In genomic region chr11:106083708-106084701, GRCm38 (mm10) we compare ENCODE assay signal across 8 mouse cellular contexts. TPM values are rescaled to one million over a fixed set of nuclear protein-coding genes. Genes with fewer than 3 reads are reported as not detected.
DNase-seq lines count a peak whose midpoint lies in the region; ATAC-seq and TF ChIP-seq lines count a peak whose summit lies in the region.

Map3k3 (plus strand) TSS chr11:106084613.

- H3K4me1 ChIP-seq in hindbrain, postnatal 0 days (ENCODE audit: insufficient read depth, low read length), result peaks cover 8% of the 10 kb centered on the region; the same call in 1 of the 2 replicates

- 1% methylated on average over 69 of the region's 69 CpGs for WGBS in hindbrain, postnatal 0 days

- intact Hi-C loops in gastrocnemius, adult 2 months (cut with DNase I), result no loop called here
- intact Hi-C loops in left cerebral cortex, adult 2 months (cut with DNase I), result loop anchor here (2.0 kb wide), 1 partner anchor 77 kb away; the partner anchor contains the start of genes Gm10840 and Limd2

- peak; percentile 54 for TF ChIP-seq CTCF in gastrocnemius, adult 2 months (IDR thresholded peaks at IDR 0.05)
- TF ChIP-seq CTCF in hindbrain, postnatal 0 days (IDR thresholded peaks at IDR 0.05; ENCODE audit: low read depth), result peak; percentile 76
- peak; percentile 53 for TF ChIP-seq CTCF in left cerebral cortex, adult 2 months (IDR thresholded peaks at IDR 0.05)

- peak within 1 kb of the TSS; percentile 97 for H3K27ac ChIP-seq in gastrocnemius, adult 2 months
- peak within 1 kb of the TSS; percentile 97 for H3K27ac ChIP-seq in hindbrain, postnatal 0 days
- peak within 1 kb of the TSS; percentile 95 for H3K27ac ChIP-seq in left cerebral cortex, adult 2 months

- peak within 1 kb of the TSS; percentile 80 for H3K4me3 ChIP-seq in gastrocnemius, adult 2 months
- H3K4me3 ChIP-seq in hindbrain, postnatal 0 days (ENCODE audit: low read length), result peak within 1 kb of the TSS; percentile 87
- peak within 1 kb of the TSS; percentile 92 for H3K4me3 ChIP-seq in left cerebral cortex, adult 2 months

- no peaks in the 10 kb centered on the region for H3K36me3 ChIP-seq in hindbrain, postnatal 0 days (ENCODE audit: insufficient read depth, low read length)

- ATAC-seq in common myeloid progenitor, adult 5-6 weeks (replicated peaks; ENCODE audit: low read depth, poor library complexity, severe bottlenecking), result peak; percentile 97
- peak; percentile 99 for ATAC-seq in hindbrain, postnatal 0 days
- ATAC-seq in megakaryocyte, adult 5-6 weeks (ENCODE audit: poor library complexity, severe bottlenecking), result peak; percentile 92

- DNase-seq in ZHBTc4 (ENCODE audit: low read depth, low spot score), result peak; percentile 100
- peak; percentile 99 for DNase-seq in gastrocnemius, adult 2 months
- peak; percentile 99 for DNase-seq in hindbrain, postnatal 0 days (ENCODE audit: low spot score)
- peak; percentile 98 to 100 for DNase-seq in left cerebral cortex, adult 2 months (ENCODE audit: extremely low spot score in 1 of 2, low spot score in 2 of 2)
- peak; percentile 99 for DNase-seq in right cerebral cortex, adult 2 months (ENCODE audit: low spot score in 2 of 2)
- peak; percentile 99 for DNase-seq in urinary bladder, postnatal 14 days (ENCODE audit: low spot score)

- H3K4me2 ChIP-seq in hindbrain, postnatal 0 days (ENCODE audit: low read depth, low read length), result peak within 1 kb of the TSS; percentile 71

- H3K9me3 ChIP-seq in hindbrain, postnatal 0 days (ENCODE audit: low read length), result no peaks in the 10 kb centered on the region

- no peaks in the 10 kb centered on the region for H3K27me3 ChIP-seq in hindbrain, postnatal 0 days (ENCODE audit: insufficient read depth, low read length)

- peak within 1 kb of the TSS; percentile 91 for H3K9ac ChIP-seq in hindbrain, postnatal 0 days (replicated peaks; ENCODE audit: low read length)

RNA-seq across cellular contexts. Expression of gene Map3k3, which starts in this region (rescaled TPM):
- 14.7 and 28.0 TPM in 2 replicates for total RNA-seq in common myeloid progenitor, adult 5-6 weeks (2017)
- 10 to 100 TPM; 23.2 to 25.7 TPM for total RNA-seq in gastrocnemius, adult 2 months (2021)
- 26.7 and 38.0 TPM in 2 replicates for total RNA-seq in hindbrain, postnatal 0 days (2014; rRNA removed)
- 8.9 and 9.1 TPM in 2 replicates for polyA plus RNA-seq in hindbrain, postnatal 0 days (2015; fragmentation: Nextera tagmentation; extraction: Ambion mirVana)
- total RNA-seq in left cerebral cortex, adult 2 months (2021), result 10 to 100 TPM; 29.5 to 31.7 TPM
- total RNA-seq in megakaryocyte, adult 5-6 weeks (2015), result 45.0 and 50.4 TPM in 2 replicates
- total RNA-seq in megakaryocyte, adult 5-6 weeks (2017), result 67.4 and 81.8 TPM in 2 replicates

Comparison
In these comparisons a context has a peak if more than half of its experiments do, and no peak if none do; other contexts are left out.
1. Peak in every context shown above with its lines: DNase-seq, ATAC-seq, H3K4me3 ChIP-seq and H3K27ac ChIP-seq.